Mouse (Mus musculus) hindbrain, embryonic 15.5 days (tissue): ENCODE results near the gene Igbp1. TPM values are rescaled to one million over a fixed set of nuclear protein-coding genes. Genes with fewer than 3 reads are reported as not detected.

Experiments
- ATAC-seq: fragments of 200-750 bp; cut with Nextera tagmentation; 2 replicates; pipeline ENCODE4 v1.8.0; 2017; ENCODE audit warnings: low read depth, moderate number of reproducible peaks, moderate TSS enrichment; ENCODE audit not compliant: low FRiP score
- H3K27ac ChIP-seq: fragments of 300-500 bp; sonication (generic); replicated peaks from 2 replicates; pipeline ENCODE4 v1.5.1; 2015; ENCODE audit warnings: mild to moderate bottlenecking, inconsistent platforms
- H3K27me3 ChIP-seq: fragments of 300-500 bp; sonication (generic); 2 replicates; pipeline ENCODE4 v1.6.1; 2015; ENCODE audit warnings: control low read depth, inconsistent platforms
- H3K36me3 ChIP-seq: fragments of 300-500 bp; sonication (generic); 2 replicates; pipeline ENCODE4 v1.6.1; 2015; ENCODE audit warnings: control low read depth, inconsistent platforms
- H3K4me1 ChIP-seq: fragments of 300-500 bp; sonication (generic); replicated peaks from 2 replicates; pipeline ENCODE4 v1.6.1; 2015; ENCODE audit warnings: control low read depth, inconsistent platforms
- H3K4me2 ChIP-seq: fragments of 300-500 bp; sonication (generic); 2 replicates; pipeline ENCODE4 v1.6.1; 2015; ENCODE audit warnings: moderate library complexity, mild to moderate bottlenecking, inconsistent platforms
- H3K4me3 ChIP-seq: fragments of 300-500 bp; sonication (generic); 2 replicates; pipeline ENCODE4 v1.5.1; 2015; ENCODE audit warnings: mild to moderate bottlenecking, inconsistent platforms
- H3K9ac ChIP-seq: fragments of 300-500 bp; sonication (generic); 2 replicates; pipeline ENCODE4 v1.6.1; 2015; ENCODE audit warnings: inconsistent platforms
- H3K9me3 ChIP-seq: fragments of 300-500 bp; sonication (generic); 2 replicates; pipeline ENCODE4 v1.6.1; 2016; ENCODE audit warnings: control low read depth, inconsistent platforms
- WGBS: fragments of 180-500 bp; shearing (Covaris S2); methylation state at CpG from one replicate; pipeline ENCODE4 v1.1.7; 2015; 5-methylcytosine and 5-hydroxymethylcytosine counted together
- polyA plus RNA-seq: library from polyadenylated mRNA; unstranded; fragments of >200 nt; fragmentation: Nextera tagmentation; extraction: Ambion mirVana; gene quantifications from 2 replicates; pipeline ENCODE4 v1.2.1, GENCODE M21; 2015

Igbp1 gene
- polyA plus RNA-seq, 1 experiment from 2014 or later, result 22.7 TPM

DNA sequence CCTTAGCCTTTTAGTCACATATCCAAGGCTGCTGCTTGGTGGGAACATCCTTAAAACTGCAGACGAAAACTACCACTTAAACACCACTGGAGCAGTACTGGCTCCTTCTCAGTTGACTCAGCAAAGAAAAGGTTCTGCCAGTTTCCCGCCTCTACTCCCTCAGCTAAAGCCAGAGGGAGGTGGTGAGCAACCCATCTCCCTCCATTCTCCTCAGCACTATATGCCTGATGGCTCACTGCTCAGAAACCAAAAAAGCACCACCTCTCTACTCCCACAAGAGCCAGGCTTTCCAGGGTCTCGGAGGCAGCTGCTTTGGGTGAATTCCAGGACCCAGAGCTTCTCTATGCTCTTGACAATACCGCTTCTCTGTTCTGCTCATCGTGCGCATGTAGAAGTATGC lies 23.5 kb downstream of the Igbp1 start:
- H3K27me3 ChIP-seq, result no peaks in the 10 kb centered on the region
- no peaks in the 10 kb centered on the region for H3K4me1 ChIP-seq
- H3K9ac ChIP-seq, result no peak overlapping the region
- no peaks in the 10 kb centered on the region for H3K9me3 ChIP-seq
- 94% methylated on average over 6 of the region's 6 CpGs for WGBS
- no peak overlapping the region for H3K4me2 ChIP-seq
- no peak for ATAC-seq
- H3K27ac ChIP-seq, result no peak overlapping the region
- H3K36me3 ChIP-seq, result no peaks in the 10 kb centered on the region
- no peak overlapping the region for H3K4me3 ChIP-seq

DNA sequence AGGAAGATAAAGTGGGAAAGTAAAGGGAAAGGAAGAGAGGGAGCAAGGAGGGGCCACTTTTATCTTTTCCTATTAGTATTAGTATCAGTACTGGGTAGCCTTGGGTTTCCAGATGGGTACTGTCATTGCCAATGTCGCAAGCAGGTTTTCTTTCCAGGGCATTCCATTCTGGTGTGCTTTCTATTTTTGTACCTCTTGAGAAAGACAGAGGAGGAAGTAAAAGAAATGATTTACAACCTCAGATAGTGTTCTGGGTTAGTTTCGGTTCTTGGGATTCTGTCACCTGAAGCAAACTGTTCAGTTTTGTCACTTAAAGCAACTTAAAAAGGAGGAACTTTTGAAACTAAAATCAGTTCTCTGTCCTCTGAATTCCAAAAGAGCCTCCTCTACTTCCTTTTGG lies 24.4 kb downstream of the Igbp1 start:
- ATAC-seq, result no peak
- H3K4me3 ChIP-seq, result no peak overlapping the region
- H3K36me3 ChIP-seq, result no peaks in the 10 kb centered on the region
- no peaks in the 10 kb centered on the region for H3K27me3 ChIP-seq
- 98% methylated on average over 2 of the region's 2 CpGs for WGBS
- H3K9ac ChIP-seq, result no peak overlapping the region
- no peak overlapping the region for H3K4me2 ChIP-seq
- H3K4me1 ChIP-seq, result no peaks in the 10 kb centered on the region
- H3K27ac ChIP-seq, result no peak overlapping the region
- H3K9me3 ChIP-seq, result no peaks in the 10 kb centered on the region

DNA sequence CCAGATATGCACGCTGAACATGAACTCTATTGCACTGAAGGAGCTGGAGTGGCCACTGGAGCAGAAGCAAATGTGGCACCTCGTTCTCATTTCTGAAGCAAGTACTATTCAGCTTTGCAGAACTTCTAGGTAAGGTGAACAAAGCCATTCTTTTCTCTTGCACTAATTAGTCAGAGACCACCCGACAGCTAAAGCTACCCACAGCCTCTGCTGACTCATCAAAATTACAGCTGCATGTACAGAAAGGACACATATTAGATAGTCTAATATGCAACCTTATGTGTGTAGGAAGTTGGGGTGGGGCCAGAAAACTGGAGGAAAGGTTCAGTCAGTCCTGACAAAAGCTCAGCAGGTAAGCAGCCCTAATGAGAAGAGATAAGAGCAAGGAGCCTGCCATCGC lies 30.4 kb downstream of the Igbp1 start, which contains the start of gene Dgat2l6:
Dgat2l6 (plus strand) TSS at position 368 of the 400 bp plus-strand sequence.
- Histone ChIP-seq H3K4me1 (no peaks in the 10 kb centered on the region), H3K4me2 (no peak within 1 kb of the TSS), H3K27me3 (no peaks in the 10 kb centered on the region), H3K9ac (no peak within 1 kb of the TSS), H3K27ac (no peak within 1 kb of the TSS), H3K4me3 (no peak within 1 kb of the TSS), H3K36me3 (no peaks in the 10 kb centered on the region), H3K9me3 (no peaks in the 10 kb centered on the region)
- no peak for ATAC-seq
- WGBS, result 88% methylated on average over 4 of the region's 4 CpGs

DNA sequence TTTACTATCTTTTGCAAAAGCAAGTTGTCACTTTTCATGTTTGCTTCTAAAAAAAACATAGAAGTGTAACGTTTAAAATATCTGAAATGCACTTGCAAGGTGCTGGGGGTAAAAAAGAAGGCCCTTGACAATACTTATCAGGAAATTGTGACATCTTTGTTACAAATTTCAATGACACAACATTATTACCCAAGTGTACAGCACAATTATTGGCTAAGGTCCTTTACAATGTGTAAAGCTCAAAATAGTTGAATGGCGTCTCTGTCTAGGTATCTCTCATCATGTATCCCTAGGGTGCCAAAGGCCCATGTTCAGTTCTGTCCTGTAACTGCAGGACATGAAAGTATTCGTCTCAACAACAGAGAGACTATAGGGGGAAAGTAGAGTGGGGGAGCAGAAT lies 61.9 kb downstream of the Igbp1 start:
- Histone ChIP-seq H3K36me3 (no peaks in the 10 kb centered on the region), H3K27me3 (no peaks in the 10 kb centered on the region)

DNA sequence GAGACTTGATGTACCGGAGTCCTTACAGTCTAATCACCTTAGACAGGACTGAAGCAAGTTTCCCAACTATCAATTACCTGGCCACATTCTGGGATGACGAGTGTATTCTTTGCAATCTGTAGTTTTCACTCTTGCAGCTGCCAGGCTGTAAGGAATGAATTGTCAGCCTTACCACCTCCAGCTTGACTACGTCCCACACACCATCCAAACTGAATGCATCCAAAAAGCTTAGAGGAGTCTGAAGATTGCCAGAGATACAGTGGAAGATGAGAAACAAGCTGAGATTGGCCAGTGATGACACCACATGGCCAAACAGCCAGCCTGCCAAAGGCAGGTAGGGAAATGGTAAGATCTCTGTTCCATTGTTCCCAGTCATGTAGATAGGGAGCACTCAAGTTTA lies 71.6 kb downstream of the Igbp1 start:
- Histone ChIP-seq H3K4me3 (no peak overlapping the region), H3K27me3 (0 out of 2 replicates have a peak, but pooled peaks cover 6% of the 10 kb centered on the region), H3K9ac (no peak overlapping the region), H3K4me2 (no peak overlapping the region), H3K9me3 (no peaks in the 10 kb centered on the region), H3K4me1 (no peaks in the 10 kb centered on the region), H3K36me3 (no peaks in the 10 kb centered on the region), H3K27ac (no peak overlapping the region)
- ATAC-seq, result no peak
- 84% methylated on average over 3 of the region's 3 CpGs for WGBS

More for the DNA sequence above, 61.9 kb downstream of the Igbp1 start:
- H3K4me1 ChIP-seq, result no peaks in the 10 kb centered on the region
- no peak overlapping the region for H3K4me3 ChIP-seq
- no peak for ATAC-seq
- no peak overlapping the region for H3K4me2 ChIP-seq
- WGBS, result 85% methylated on average over 3 of the region's 3 CpGs
- H3K9ac ChIP-seq, result no peak overlapping the region
- H3K9me3 ChIP-seq, result no peaks in the 10 kb centered on the region
- no peak overlapping the region for H3K27ac ChIP-seq

Other genes starting within 250 kb of the Igbp1 start
- not detected in 2 replicates for gene Otud6a, start 65.3 kb upstream of the Igbp1 start, polyA plus RNA-seq
- 0.08 and 0.16 TPM in 2 replicates for gene Awat2, start 51.6 kb upstream of the Igbp1 start, polyA plus RNA-seq
- not detected in 2 replicates for gene Dgat2l6, start 30.5 kb downstream of the Igbp1 start, polyA plus RNA-seq
- not detected in 2 replicates for gene Awat1, start 78.0 kb downstream of the Igbp1 start, polyA plus RNA-seq
- gene P2ry4, start 100.6 kb downstream of the Igbp1 start, polyA plus RNA-seq, result not detected in 2 replicates
- 0.21 TPM in 1 of 2 replicates, not detected in the other for gene Arr3, start 111.2 kb downstream of the Igbp1 start, polyA plus RNA-seq
- 5.6 and 7.1 TPM in 2 replicates for gene Kif4, start 131.4 kb downstream of the Igbp1 start, polyA plus RNA-seq
- gene Pdzd11, start 132.3 kb downstream of the Igbp1 start, polyA plus RNA-seq, result 97.5 and 101 TPM in 2 replicates
- gene Gdpd2, start 235.6 kb downstream of the Igbp1 start, polyA plus RNA-seq, result 34.4 and 40.3 TPM in 2 replicates